Mouse (Mus musculus): Measurements from ENCODE around the gene Ccdc73. TPM values are rescaled to one million over a fixed set of nuclear protein-coding genes. Genes with fewer than 3 reads are reported as not detected.

The Ccdc73 gene
- polyA plus RNA-seq, 1 experiment from 2014 or later, result 6.3 TPM

Other genes with a start within 250 kb of the Ccdc73 start
- gene Tcp11l1, start 155.6 kb upstream of the Ccdc73 start, polyA plus RNA-seq (2014; fragmentation: Nextera tagmentation; extraction: Ambion mirVana), result 20.3 and 22.9 TPM in 2 replicates
- gene Pin1rt1, start 151.4 kb upstream of the Ccdc73 start, polyA plus RNA-seq (2014; fragmentation: Nextera tagmentation; extraction: Ambion mirVana), result not detected in 2 replicates
- gene Depdc7, start 124.9 kb upstream of the Ccdc73 start, polyA plus RNA-seq (2014; fragmentation: Nextera tagmentation; extraction: Ambion mirVana), result 10.3 and 12.3 TPM in 2 replicates
- 8.8 and 9.0 TPM in 2 replicates for gene Qser1, start 51.0 kb upstream of the Ccdc73 start, polyA plus RNA-seq (2014; fragmentation: Nextera tagmentation; extraction: Ambion mirVana)
- 0.33 and 0.52 TPM in 2 replicates for gene Prrg4, start 17.9 kb upstream of the Ccdc73 start, polyA plus RNA-seq (2014; fragmentation: Nextera tagmentation; extraction: Ambion mirVana)
- 330 and 348 TPM in 2 replicates for gene Eif3m, start 149.3 kb downstream of the Ccdc73 start, polyA plus RNA-seq (2014; fragmentation: Nextera tagmentation; extraction: Ambion mirVana)
- gene Gm11060, start 224.2 kb downstream of the Ccdc73 start, polyA plus RNA-seq (2014; fragmentation: Nextera tagmentation; extraction: Ambion mirVana), result not detected in 2 replicates